Mouse (Mus musculus) E14TG2a.4 (cell line): Measurements from ENCODE around the gene Ring1.

Experiments
- CTCF ChIP-seq: conservative IDR thresholded peaks from 2 replicates; pipeline ENCODE4 v1.5.1; 2014; ENCODE audit warnings: low read length
- NANOG ChIP-seq: IDR thresholded peaks from 2 replicates; pipeline ENCODE4 v1.6.1; 2014; ENCODE audit warnings: borderline replicate concordance, low read length, mixed read lengths

DNA sequence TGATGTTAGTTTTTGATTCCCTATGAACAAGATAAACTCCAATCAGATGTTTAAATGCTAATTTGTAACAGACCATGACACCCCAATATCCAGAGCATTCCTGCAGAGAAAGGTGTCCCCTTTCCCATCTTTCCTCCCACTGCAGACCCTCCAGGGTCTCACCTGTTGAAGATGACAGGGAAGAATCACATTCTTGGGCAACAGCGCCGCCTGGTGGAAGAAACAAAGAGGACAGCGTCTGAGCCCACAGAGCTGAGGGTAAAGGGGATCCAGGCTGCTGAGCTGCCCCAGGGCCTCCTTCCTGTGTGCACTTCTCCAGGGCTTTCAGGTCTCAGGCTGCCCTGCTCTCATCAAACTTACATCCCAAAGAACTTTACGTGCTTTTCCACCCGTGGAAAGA is 21.1 kb downstream of the Ring1 start:
- TF ChIP-seq CTCF (peak; percentile 96), NANOG (no peak)
